Mouse (Mus musculus) lung, adult 2 months (tissue): Measurements from ENCODE around the gene Dnah3.

ENCODE experiments used
- CTCF ChIP-seq: fragments of 200-500 bp; IDR thresholded peaks from 2 replicates; pipeline ENCODE4 v1.5.1; 2011; ENCODE audit warnings: mild to moderate bottlenecking, low read length, control low read depth; ENCODE audit not compliant: insufficient read depth
- POLR2A ChIP-seq: fragments of 200-500 bp; IDR thresholded peaks from 2 replicates; pipeline ENCODE4 v1.6.1; 2011; ENCODE audit warnings: low read depth, mild to moderate bottlenecking, control low read depth, low read length, borderline replicate concordance; ENCODE audit errors: extremely low read depth

DNA sequence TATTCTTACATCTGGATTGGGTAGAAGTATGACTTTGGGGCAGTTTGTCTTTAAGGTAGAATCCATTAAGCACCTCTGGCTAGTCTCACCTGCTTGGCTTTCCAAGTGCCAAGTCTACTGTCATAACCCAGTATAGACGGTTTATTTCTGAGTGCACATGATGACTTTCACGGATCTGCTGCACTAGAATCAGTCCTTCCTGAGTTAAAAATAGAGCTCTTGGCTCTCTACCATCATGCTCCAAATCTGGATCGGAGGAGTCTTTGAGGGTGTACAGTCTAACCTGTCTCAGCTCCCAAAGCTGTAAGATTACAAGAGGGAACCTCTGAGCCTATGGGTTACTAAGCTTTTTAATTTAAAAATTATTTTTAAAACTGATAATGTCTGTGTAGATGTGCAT lies 864 bp downstream of the Dnah3 start:
- TF ChIP-seq POLR2A (no peak), CTCF (no peak)
